Mouse (Mus musculus): ENCODE data around the gene Evi5l. TPM values are rescaled to one million over a fixed set of nuclear protein-coding genes. Genes with fewer than 3 reads are reported as not detected.

Gene Evi5l
- total and polyA plus RNA-seq, 3 experiments = 4.5 to 10.8 TPM; not detected in 1

DNA sequence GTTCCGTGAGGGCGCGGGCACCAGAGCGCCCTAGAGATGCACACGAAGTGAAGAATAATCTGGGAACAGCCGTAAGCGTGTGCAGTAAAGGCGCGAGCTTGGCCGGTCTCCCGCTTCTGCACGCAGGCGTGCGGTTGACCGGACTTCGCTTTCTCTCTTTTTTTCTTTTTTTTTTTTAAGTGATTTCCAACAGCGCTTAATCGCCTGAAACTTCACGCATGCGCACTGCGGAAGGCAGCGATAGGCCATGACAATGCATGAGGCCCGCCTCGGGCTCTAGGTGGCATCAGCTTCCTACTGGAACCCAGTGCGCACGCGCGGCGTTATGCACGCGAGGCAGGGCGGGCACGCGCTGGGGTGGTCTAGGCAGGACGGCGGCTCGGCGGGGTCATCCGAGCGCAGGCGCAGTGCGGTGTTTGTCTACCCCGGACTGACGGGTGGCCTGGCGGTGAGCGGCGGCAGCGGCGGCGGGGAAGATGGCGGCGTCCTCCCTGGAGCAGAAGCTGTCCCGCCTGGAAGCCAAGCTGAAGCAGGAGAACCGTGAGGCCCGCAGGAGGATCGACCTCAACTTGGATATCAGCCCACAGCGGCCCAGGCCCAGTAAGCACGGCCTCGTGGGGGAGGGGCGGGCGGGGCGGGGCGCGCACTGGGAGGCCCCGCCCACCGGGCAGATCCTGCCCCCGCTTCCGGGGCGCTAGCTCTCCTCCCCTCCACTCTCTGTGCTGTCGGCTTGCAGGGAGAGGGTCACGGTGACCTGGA, 72.2 kb downstream of the Evi5l start, which contains the start of the genes Map2k7 and Gm49320 (continued):
- TF ChIP-seq MAZ (IDR thresholded peaks at IDR 0.05; ENCODE audit: low read depth, low read length) (peak; percentile 92), E2F4 (IDR thresholded peaks at IDR 0.05; ENCODE audit: borderline replicate concordance, low read depth, low read length) (no peak), EP300 (IDR thresholded peaks at IDR 0.05; ENCODE audit: low read depth in 1 of 2, low read length in 2 of 2) (peak in 1 of 2 experiments; percentile 13; a peak in 1 of 4 replicates), SMC3 (IDR thresholded peaks at IDR 0.05; ENCODE audit: low read depth, low read length) (0 out of 2 replicates have a peak, but pooled peaks have one; percentile 1)

DNA sequence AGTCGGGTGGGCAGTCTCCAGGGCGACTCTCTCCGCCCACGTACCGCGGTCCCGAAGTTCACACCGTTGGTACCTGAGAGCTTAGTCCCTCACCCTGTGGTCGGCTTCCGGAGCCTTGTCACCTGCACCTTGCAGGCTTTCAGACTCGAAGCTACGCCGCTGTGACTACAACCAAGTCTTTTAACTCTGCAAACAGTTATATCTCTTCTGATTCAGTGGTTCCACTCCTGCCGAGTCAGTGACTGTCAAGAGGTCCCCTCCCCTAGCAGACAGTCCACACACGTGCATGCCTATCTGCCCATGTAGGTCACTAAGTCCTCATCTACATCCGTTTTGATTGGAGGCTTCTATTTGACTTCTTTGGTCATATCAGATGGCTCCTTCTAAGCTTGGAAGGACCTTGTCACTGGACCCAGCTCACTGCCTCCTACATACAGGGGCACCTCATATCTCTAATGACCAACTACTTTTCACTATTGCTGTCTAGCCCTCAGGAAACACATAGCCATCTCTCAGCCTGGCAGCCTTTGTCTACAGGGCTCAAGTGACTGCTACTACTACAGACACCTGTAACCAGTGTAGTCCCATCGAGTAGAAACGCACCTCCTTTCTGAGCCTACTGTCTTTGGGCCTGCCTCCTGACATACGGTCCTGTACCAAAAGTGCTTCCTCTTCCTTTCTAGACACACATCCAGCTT, 73.0 kb downstream of the Evi5l start:
- H3K27ac ChIP-seq (ENCODE audit: control insufficient read depth, low read depth, low read length) = peak overlapping the region; percentile 52
- peaks cover 0 to 18% of the 10 kb centered on the region in 2 experiments; a peak in 2 of 4 replicates for H3K4me1 ChIP-seq (ENCODE audit: control insufficient read depth in 1 of 2, insufficient read depth in 2 of 2, low read length in 2 of 2)
- TF ChIP-seq MYC (IDR thresholded peaks at IDR 0.05; ENCODE audit: low read depth, low read length) (0 out of 2 replicates have a peak, but pooled peaks have one; percentile 20), ETS1 (IDR thresholded peaks at IDR 0.05; ENCODE audit: low read depth, low read length) (peak; percentile 4; the same call in 1 of the 2 replicates), MXI1 (IDR thresholded peaks at IDR 0.05; ENCODE audit: low read depth, low read length) (peak; percentile 88), POLR2A (IDR thresholded peaks at IDR 0.05; ENCODE audit: control insufficient read depth in 1 of 2, insufficient read depth in 1 of 2, low read depth in 1 of 2, low read length in 2 of 2, poor library complexity in 1 of 2) (no peak)

DNA sequence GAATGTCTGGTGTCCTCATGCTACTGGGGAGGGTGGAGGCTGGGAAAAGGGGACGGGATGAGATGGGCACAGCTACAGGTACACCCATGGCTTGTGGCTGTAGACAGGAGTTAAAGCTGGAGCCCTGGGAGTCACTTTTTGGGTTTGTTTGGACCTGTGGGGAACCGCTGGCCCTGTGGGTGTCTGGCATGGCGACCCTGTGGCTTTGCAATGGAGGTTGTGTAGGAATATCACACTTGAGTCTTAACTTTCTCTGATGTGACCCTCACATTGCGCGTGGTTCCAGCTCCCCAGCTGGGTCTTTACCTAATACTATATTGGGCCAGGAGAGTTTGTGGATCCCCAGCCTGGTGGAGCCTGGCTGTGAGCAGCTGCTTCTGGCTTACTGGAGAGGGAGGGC, 78.7 kb downstream of the Evi5l start:
- H3K9ac ChIP-seq (ENCODE audit: control insufficient read depth, low read depth, low read length, poor library complexity, severe bottlenecking) = no peak overlapping the region
- H3K9me3 ChIP-seq (replicated peaks; ENCODE audit: insufficient read depth, low read length) = no peaks in the 10 kb centered on the region
- no peak overlapping the region for H3K27ac ChIP-seq (ENCODE audit: control insufficient read depth, low read depth, low read length)
- H3K4me3 ChIP-seq (ENCODE audit: control insufficient read depth in 1 of 2, insufficient read depth in 1 of 2, low read depth in 2 of 2, low read length in 2 of 2) = no peak overlapping the region
- no peak for DNase-seq (ENCODE audit: low read depth, low spot score)
- peaks cover 0 to 6% of the 10 kb centered on the region in 2 experiments; a peak in 1 of 4 replicates for H3K4me1 ChIP-seq (ENCODE audit: control insufficient read depth in 1 of 2, insufficient read depth in 2 of 2, low read length in 2 of 2)
- no peak for TF ChIP-seq GATA1 (IDR thresholded peaks at IDR 0.05; ENCODE audit: low read depth, low read length)
- no peak for TF ChIP-seq RAD21 (IDR thresholded peaks at IDR 0.05; ENCODE audit: low read depth, low read length)
- no peak for TF ChIP-seq MAFK (IDR thresholded peaks at IDR 0.05; ENCODE audit: borderline replicate concordance, low read depth, low read length)
- no peak for TF ChIP-seq POLR2AphosphoS2 (IDR thresholded peaks at IDR 0.05; ENCODE audit: low read length)
- no peak for TF ChIP-seq TBP (IDR thresholded peaks at IDR 0.05; ENCODE audit: low read depth, low read length)
- no peak for TF ChIP-seq ETS1 (IDR thresholded peaks at IDR 0.05; ENCODE audit: low read depth, low read length)
- no peak for TF ChIP-seq USF1 (IDR thresholded peaks at IDR 0.05; ENCODE audit: low read depth, low read length)
- TF ChIP-seq NELFE (IDR thresholded peaks at IDR 0.05; ENCODE audit: low read depth, low read length) = no peak
- TF ChIP-seq GABPA (IDR thresholded peaks at IDR 0.05; ENCODE audit: low read depth, low read length) = no peak
- no peak for TF ChIP-seq CHD1 (IDR thresholded peaks at IDR 0.05; ENCODE audit: low read depth, low read length)
- no peak for TF ChIP-seq JUND (IDR thresholded peaks at IDR 0.05; ENCODE audit: low read depth, low read length)
- TF ChIP-seq ZKSCAN1 (IDR thresholded peaks at IDR 0.05; ENCODE audit: low read depth, low read length) = no peak
- TF ChIP-seq MXI1 (IDR thresholded peaks at IDR 0.05; ENCODE audit: low read depth, low read length) = no peak
- no peak for TF ChIP-seq ZMIZ1 (IDR thresholded peaks at IDR 0.05; ENCODE audit: low read depth, low read length)
- TF ChIP-seq MAZ (IDR thresholded peaks at IDR 0.05; ENCODE audit: low read depth, low read length) = no peak
- TF ChIP-seq MEF2A (IDR thresholded peaks at IDR 0.05; ENCODE audit: extremely low read depth, insufficient replicate concordance, low read depth, low read length, poor library complexity, severe bottlenecking) = no peak
- no peak for TF ChIP-seq MYC (IDR thresholded peaks at IDR 0.05; ENCODE audit: low read depth, low read length)
- H3K79me2 ChIP-seq (ENCODE audit: control insufficient read depth, insufficient read depth, low read length, poor library complexity) = peaks cover 17% of the 10 kb centered on the region
- no peaks in the 10 kb centered on the region for H3K27me3 ChIP-seq (ENCODE audit: control insufficient read depth in 1 of 2, insufficient read depth in 2 of 2, low read length in 2 of 2)
- H3K36me3 ChIP-seq (ENCODE audit: control insufficient read depth in 1 of 2, insufficient read depth in 2 of 2, low read length in 2 of 2) = peaks cover 6% of the 10 kb centered on the region in 2 experiments

More for the DNA sequence above, 73.0 kb downstream of the Evi5l start:
- Histone ChIP-seq H3K4me3 (ENCODE audit: control insufficient read depth in 1 of 2, insufficient read depth in 1 of 2, low read depth in 2 of 2, low read length in 2 of 2) (peak overlapping the region; percentile 82 to 91), H3K36me3 (ENCODE audit: control insufficient read depth in 1 of 2, insufficient read depth in 2 of 2, low read length in 2 of 2) (peaks cover 4 to 15% of the 10 kb centered on the region in 2 experiments), H3K9ac (ENCODE audit: control insufficient read depth, low read depth, low read length, poor library complexity, severe bottlenecking) (peak overlapping the region; percentile 86), H3K79me2 (ENCODE audit: control insufficient read depth, insufficient read depth, low read length, poor library complexity) (peaks cover 32% of the 10 kb centered on the region), H3K9me3 (replicated peaks; ENCODE audit: insufficient read depth, low read length) (no peaks in the 10 kb centered on the region), H3K27me3 (ENCODE audit: control insufficient read depth in 1 of 2, insufficient read depth in 2 of 2, low read length in 2 of 2) (no peaks in the 10 kb centered on the region)
- no peak for DNase-seq (ENCODE audit: low read depth, low spot score)

Data from MEL (cell line).